Mouse (Mus musculus) heart, adult 18-20 months (tissue): ENCODE data around the gene Ppip5k2. TPM values are rescaled to one million over a fixed set of nuclear protein-coding genes. Genes with fewer than 3 reads are reported as not detected.

Experiments used
- DNase-seq, 2 experiments: peaks; one replicate each; pipeline ENCODE4 v3.0.0; 2021 to 2022; ENCODE audit warnings: mixed read lengths in 1 of 2
- total RNA-seq, 2 experiments: library from RNA; stranded (reverse); gene quantifications; 2 replicates each; pipeline ENCODE4 v1.2.3; 2021

Ppip5k2 gene
- total RNA-seq, 2 experiments from 2014 or later, result 80.5 to 89.5 TPM

GRCm38 (mm10) chr1:97661406-97662241 is 108.6 kb downstream of the Ppip5k2 start, which contains the start of gene D1Ertd622e:
Gene D1Ertd622e, minus strand, starts transcription at chr1:97662074.
- peak; percentile 77 to 88 for DNase-seq

DNA sequence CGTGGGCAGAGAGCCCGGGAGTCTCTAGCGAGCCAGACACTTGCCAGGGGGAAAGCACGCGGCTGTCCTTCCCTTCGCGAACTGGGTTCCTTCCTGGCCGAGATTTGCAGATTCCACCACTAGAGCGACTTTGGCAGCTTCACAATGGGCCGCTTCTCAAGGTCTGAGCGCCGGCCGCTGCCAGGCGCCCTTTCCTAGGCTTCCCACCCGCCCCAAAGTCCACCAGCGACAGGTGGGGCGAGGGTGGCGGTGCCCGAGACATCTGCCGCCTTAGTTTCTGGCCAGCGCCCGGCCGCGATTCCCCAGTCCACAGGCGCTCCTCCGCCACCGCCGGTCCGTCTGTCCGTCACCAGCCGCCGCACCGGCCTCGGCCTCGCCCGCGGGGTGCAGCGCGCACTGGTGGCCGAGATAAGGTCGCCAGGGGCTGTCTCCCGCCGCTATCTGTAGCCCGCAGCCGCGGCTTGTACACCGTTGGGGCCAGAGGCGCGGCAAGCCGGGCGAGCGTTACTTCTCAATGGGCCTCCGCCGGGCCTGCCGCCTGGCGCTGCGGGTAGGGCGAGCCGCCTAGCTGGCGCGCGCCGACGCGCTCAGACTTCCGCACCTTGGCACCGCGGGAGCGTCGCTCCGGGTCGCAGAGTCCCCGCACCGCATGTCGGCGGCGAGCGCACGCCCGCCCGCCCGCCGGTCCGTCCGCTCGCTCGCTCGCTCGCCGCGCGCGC is 109.4 kb downstream of the Ppip5k2 start:
- DNase-seq, result peak; percentile 77 to 80

DNA sequence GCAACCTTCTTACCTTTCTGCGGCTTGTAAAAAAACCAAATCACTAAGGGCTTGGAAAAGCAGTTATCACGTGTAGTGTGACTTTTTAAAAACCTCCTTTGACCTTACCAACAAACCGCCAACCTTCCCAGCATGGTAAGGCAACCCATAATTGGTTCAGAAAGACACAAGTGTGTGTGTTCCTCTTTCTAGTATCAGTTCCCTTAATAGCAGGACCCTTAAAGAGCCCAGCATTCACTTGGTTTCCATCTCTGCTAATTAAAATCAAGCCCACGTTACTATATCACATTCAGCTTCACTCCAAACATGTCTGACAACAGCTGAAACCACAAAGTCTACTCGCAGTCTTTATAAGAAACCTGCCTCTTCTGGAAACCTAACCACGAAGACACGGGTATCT is 110.8 kb downstream of the Ppip5k2 start:
- DNase-seq, result peak in 1 of 2 experiments; percentile 36

- DNase-seq, result no peak
Observed at GRCm38 (mm10) chr1:97657786-97658185, 112.4 kb downstream of the Ppip5k2 start.

GRCm38 (mm10) chr1:97657201-97657600 is 113.0 kb downstream of the Ppip5k2 start:
- no peak for DNase-seq

Other genes starting within 250 kb of the Ppip5k2 start
- gene D1Ertd622e, start 108.3 kb downstream of the Ppip5k2 start, total RNA-seq, result 1 to 10 TPM; 3.1 to 4.9 TPM
- gene Gin1, start 239 bp downstream of the Ppip5k2 start, total RNA-seq, result 1 to 10 TPM; 6.3 to 6.8 TPM